In the genomic region with DNA sequence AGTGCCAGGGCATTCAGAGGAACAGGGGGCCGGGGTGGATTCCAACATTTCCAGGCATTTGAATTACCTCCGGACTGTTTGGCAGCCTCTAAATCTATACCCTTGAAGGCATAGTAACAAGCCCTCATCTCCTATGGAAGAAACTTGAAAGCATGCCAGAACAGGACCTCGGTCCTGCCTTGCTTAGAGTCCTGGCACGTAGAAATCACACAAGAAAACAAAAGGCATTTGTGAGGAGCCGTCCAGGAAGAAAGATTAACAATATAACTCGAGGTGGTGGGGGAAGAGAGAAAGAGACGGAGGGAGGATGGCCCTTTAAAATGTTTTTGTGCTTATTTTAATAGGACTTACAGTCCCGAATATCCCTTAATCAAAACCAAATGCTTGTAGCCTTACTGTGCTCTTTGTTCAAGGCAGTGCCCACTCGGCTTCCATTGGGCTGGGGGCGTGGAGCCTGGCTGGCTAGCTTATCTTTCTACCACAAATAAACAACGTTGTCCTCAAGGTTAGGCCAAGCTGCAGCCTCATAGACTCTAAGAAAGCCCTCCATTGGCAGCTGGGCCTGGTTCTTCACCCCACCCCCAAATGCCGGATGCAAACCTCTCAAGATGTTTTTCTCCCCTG, we compare ENCODE assay signal across 9 mouse cellular contexts.
DNase-seq lines count a peak whose midpoint lies in the region; ATAC-seq lines count a peak whose summit lies in the region.
"Had no signal": no experiment of that assay in that cellular context is flagged by ENCODE, and none has a peak within 500 bp of the region (broad histone marks: within the 10 kb centered on the region; RNA-seq: fewer than 3 reads in every experiment).

No protein-coding gene starts in this region.

- peak; percentile 85 for ATAC-seq in forebrain, embryonic 13.5 days
- no peak for ATAC-seq in granulocyte monocyte progenitor cell, adult 5-6 weeks (replicated peaks; ENCODE audit: poor library complexity, severe bottlenecking)
- ATAC-seq: liver, embryonic 12.5 days had no signal

- H3K9ac ChIP-seq in forebrain, embryonic 13.5 days, result no peak overlapping the region
- H3K9ac ChIP-seq: liver, embryonic 12.5 days had no signal

- intact Hi-C loops in heart, postnatal 14 days (cut with DNase I), result no loop called here

- H3K36me3 ChIP-seq in heart, embryonic 10.5 days, result no peaks in the 10 kb centered on the region
- H3K36me3 ChIP-seq in forebrain, embryonic 13.5 days (ENCODE audit: poor library complexity, severe bottlenecking), result no peaks in the 10 kb centered on the region
- H3K36me3 ChIP-seq in midbrain, embryonic 10.5 days, result no peaks in the 10 kb centered on the region
- H3K36me3 ChIP-seq: liver, embryonic 12.5 days had no signal

- WGBS in heart, embryonic 10.5 days, result 33% methylated on average over 12 of the region's 12 CpGs
- WGBS in forebrain, embryonic 13.5 days, result 9% methylated on average over 12 of the region's 12 CpGs
- WGBS in midbrain, embryonic 10.5 days, result 56% methylated on average over 12 of the region's 12 CpGs

- peaks cover 8% of the 10 kb centered on the region for H3K4me1 ChIP-seq in heart, embryonic 10.5 days
- H3K4me1 ChIP-seq in forebrain, embryonic 13.5 days, result peaks cover 61% of the 10 kb centered on the region
- H3K4me1 ChIP-seq in midbrain, embryonic 10.5 days, result peaks cover 12% of the 10 kb centered on the region
- H3K4me1 ChIP-seq: liver, embryonic 12.5 days had no signal

- peak overlapping the region; percentile 21 for H3K4me2 ChIP-seq in forebrain, embryonic 13.5 days
- H3K4me2 ChIP-seq: liver, embryonic 12.5 days had no signal

- peak overlapping the region; percentile 69 for H3K27ac ChIP-seq in heart, embryonic 10.5 days
- H3K27ac ChIP-seq in forebrain, embryonic 13.5 days, result peak overlapping the region; percentile 89
- H3K27ac ChIP-seq in midbrain, embryonic 10.5 days (replicated peaks), result peak overlapping the region; percentile 68
- H3K27ac ChIP-seq: liver, embryonic 12.5 days had no signal

- no peak for DNase-seq in heart, embryonic 10.5 days (ENCODE audit: low spot score)
- no peak for DNase-seq in heart, postnatal 14 days
- peak; percentile 60 for DNase-seq in MN1 (ENCODE audit: low spot score)
- peak; percentile 41 for DNase-seq in midbrain, embryonic 10.5 days (ENCODE audit: low spot score)
- DNase-seq in kidney, adult 18-20 months, result no peak
- DNase-seq in thymus, postnatal 4 days, result no peak

- H3K9me3 ChIP-seq in heart, embryonic 10.5 days, result no peaks in the 10 kb centered on the region
- no peaks in the 10 kb centered on the region for H3K9me3 ChIP-seq in forebrain, embryonic 13.5 days (replicated peaks)
- H3K9me3 ChIP-seq in midbrain, embryonic 10.5 days (replicated peaks), result no peaks in the 10 kb centered on the region
- H3K9me3 ChIP-seq: liver, embryonic 12.5 days had no signal

- H3K27me3 ChIP-seq in heart, embryonic 10.5 days (ENCODE audit: insufficient read depth, poor library complexity, severe bottlenecking), result no peaks in the 10 kb centered on the region
- H3K27me3 ChIP-seq in forebrain, embryonic 13.5 days, result no peaks in the 10 kb centered on the region
- H3K27me3 ChIP-seq in midbrain, embryonic 10.5 days (ENCODE audit: low read depth, poor library complexity, severe bottlenecking), result no peaks in the 10 kb centered on the region
- H3K27me3 ChIP-seq: liver, embryonic 12.5 days had no signal

- H3K4me3 ChIP-seq in heart, embryonic 10.5 days, result no peak overlapping the region
- no peak overlapping the region for H3K4me3 ChIP-seq in forebrain, embryonic 13.5 days
- H3K4me3 ChIP-seq in midbrain, embryonic 10.5 days, result no peak overlapping the region
- H3K4me3 ChIP-seq: liver, embryonic 12.5 days had no signal

Comparison
In these comparisons a context has a peak if more than half of its experiments do, and no peak if none do; other contexts are left out.
1. DNase-seq: peak in MN1 (single experiment) and midbrain, embryonic 10.5 days (single experiment); none in heart, embryonic 10.5 days (single experiment), heart, postnatal 14 days (0 of 2), kidney, adult 18-20 months (single experiment) and thymus, postnatal 4 days (single experiment).
2. Peak in every context shown above with its lines, with median percentiles within 50 percentile points of each other: H3K27ac ChIP-seq.